Mouse (Mus musculus) erythroblast, embryonic 14.5 days (primary cell): Measurements from ENCODE around the gene Oxtr. TPM values are rescaled to one million over a fixed set of nuclear protein-coding genes. Genes with fewer than 3 reads are reported as not detected.

ENCODE experiments used
- H3K27me3 ChIP-seq: 2 replicates; pipeline ENCODE4 v1.6.1; 2012; ENCODE audit warnings: inconsistent platforms; ENCODE audit not compliant: control insufficient read depth
- H3K36me3 ChIP-seq: 2 replicates; pipeline ENCODE4 v1.6.1; 2012; ENCODE audit warnings: mild to moderate bottlenecking, inconsistent platforms; ENCODE audit not compliant: control insufficient read depth
- H3K4me1 ChIP-seq: 2 replicates; pipeline ENCODE4 v1.6.1; 2012; ENCODE audit warnings: inconsistent platforms; ENCODE audit not compliant: control insufficient read depth
- H3K4me3 ChIP-seq: replicated peaks from 2 replicates; pipeline ENCODE3; 2012; ENCODE audit warnings: moderate library complexity, mild to moderate bottlenecking, inconsistent platforms
- H3K9me3 ChIP-seq: 2 replicates; pipeline ENCODE4 v1.6.1; 2012; ENCODE audit warnings: low read length, inconsistent platforms, mixed read lengths; ENCODE audit not compliant: control insufficient read depth
- GATA1 ChIP-seq: IDR thresholded peaks from 2 replicates; pipeline ENCODE4 v1.6.1; 2012; ENCODE audit warnings: low read length, inconsistent platforms, mixed read lengths
- TAL1 ChIP-seq: IDR thresholded peaks from 3 replicates; pipeline ENCODE4 v1.6.1; 2012; ENCODE audit warnings: low read length, inconsistent platforms, mixed read lengths
- polyA plus RNA-seq: library from polyadenylated mRNA; stranded (reverse); fragments of >175 nt; gene quantifications from 2 replicates; pipeline ENCODE4 v1.2.3, GENCODE M21; 2012

Oxtr gene
- polyA plus RNA-seq, 1 experiment = not detected

DNA sequence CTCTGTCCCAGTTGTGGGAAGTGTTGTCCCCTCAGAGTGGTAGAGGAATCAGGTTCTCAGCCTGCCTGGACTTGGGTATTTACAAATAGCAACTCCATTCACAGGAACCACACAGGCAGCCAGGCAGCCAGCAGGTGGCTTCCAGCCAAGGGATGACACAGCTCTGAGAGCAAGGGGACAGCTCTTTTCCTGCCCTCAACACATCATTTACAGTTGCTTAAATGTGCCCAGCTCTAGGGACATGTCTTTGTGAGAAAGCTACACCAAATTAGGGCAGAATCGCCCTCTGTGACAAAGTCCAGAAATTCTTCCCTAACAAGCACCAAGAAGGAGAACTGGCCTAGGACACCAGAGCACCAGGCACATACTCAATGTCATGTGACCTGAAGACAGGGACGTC, 11.4 kb upstream of the Oxtr start:
- TF ChIP-seq TAL1 (no peak), GATA1 (no peak)
- Histone ChIP-seq H3K27me3 (no peaks in the 10 kb centered on the region), H3K4me1 (no peaks in the 10 kb centered on the region), H3K9me3 (no peaks in the 10 kb centered on the region), H3K4me3 (no peak overlapping the region), H3K36me3 (no peaks in the 10 kb centered on the region)

DNA sequence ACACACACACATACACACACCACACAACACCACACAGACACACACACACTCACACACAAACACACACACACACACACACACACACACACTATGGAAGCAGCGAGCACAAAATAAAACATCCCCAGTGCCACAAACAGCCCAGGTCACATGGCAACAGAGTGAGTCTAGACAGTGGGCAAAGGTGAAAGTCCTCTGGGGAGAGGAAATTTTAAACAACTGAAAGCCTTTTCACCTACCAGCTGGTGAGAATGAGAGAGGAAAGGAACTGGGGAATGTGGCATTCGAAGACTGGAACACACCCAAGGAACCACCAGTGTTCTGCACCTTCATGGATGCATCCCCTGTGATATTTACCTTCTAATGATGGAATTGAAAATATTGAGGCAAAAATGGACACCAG, 9.7 kb upstream of the Oxtr start:
- no peaks in the 10 kb centered on the region for H3K4me1 ChIP-seq
- H3K27me3 ChIP-seq = no peaks in the 10 kb centered on the region
- no peak for TF ChIP-seq GATA1
- no peak for TF ChIP-seq TAL1
- no peaks in the 10 kb centered on the region for H3K36me3 ChIP-seq
- H3K4me3 ChIP-seq = no peak overlapping the region
- H3K9me3 ChIP-seq = no peaks in the 10 kb centered on the region

DNA sequence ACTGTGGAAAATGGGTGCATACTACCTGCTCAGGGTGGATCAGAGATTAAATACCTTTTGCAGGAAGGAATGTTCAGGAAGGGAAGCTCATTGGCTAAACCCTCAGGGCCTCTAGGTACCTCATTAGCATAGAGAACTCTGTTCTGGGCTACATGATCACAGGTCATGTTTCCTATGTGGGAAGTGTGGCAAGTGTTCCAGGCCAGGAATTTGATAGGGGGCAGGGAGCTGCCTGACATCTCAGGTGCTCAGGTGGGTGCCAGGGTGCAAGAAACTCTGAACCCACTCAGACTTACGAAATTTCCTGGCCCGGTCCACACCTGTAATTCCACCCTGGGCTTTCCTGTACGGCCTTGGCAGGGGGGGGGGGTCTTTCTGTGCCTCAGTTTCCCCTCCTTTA, 9.0 kb upstream of the Oxtr start:
- Histone ChIP-seq H3K27me3 (no peaks in the 10 kb centered on the region), H3K4me1 (no peaks in the 10 kb centered on the region), H3K9me3 (no peaks in the 10 kb centered on the region), H3K4me3 (no peak overlapping the region), H3K36me3 (no peaks in the 10 kb centered on the region)
- TF ChIP-seq TAL1 (no peak), GATA1 (no peak)

DNA sequence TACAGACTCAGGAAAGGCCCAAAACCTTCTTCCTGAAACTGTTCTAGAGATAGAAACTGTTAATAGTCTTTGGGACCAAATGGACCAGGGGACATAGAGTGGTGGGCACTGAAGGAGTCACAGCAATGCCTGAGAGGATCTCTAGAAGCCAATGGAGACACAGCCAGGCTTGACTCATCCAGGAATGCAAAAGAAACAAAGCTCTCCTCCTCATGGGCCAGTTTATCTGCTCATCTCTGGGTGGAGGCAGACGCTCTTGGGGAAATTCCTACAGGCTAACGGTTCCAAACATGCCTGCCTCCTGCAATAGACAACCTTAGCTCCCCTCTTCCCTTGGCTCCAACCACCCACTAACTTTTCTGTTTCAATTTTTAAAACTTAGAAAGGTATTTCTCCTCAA, 7.7 kb upstream of the Oxtr start:
- Histone ChIP-seq H3K9me3 (no peaks in the 10 kb centered on the region), H3K27me3 (no peaks in the 10 kb centered on the region), H3K4me1 (no peaks in the 10 kb centered on the region), H3K4me3 (no peak overlapping the region), H3K36me3 (no peaks in the 10 kb centered on the region)
- TF ChIP-seq TAL1 (no peak), GATA1 (no peak)

DNA sequence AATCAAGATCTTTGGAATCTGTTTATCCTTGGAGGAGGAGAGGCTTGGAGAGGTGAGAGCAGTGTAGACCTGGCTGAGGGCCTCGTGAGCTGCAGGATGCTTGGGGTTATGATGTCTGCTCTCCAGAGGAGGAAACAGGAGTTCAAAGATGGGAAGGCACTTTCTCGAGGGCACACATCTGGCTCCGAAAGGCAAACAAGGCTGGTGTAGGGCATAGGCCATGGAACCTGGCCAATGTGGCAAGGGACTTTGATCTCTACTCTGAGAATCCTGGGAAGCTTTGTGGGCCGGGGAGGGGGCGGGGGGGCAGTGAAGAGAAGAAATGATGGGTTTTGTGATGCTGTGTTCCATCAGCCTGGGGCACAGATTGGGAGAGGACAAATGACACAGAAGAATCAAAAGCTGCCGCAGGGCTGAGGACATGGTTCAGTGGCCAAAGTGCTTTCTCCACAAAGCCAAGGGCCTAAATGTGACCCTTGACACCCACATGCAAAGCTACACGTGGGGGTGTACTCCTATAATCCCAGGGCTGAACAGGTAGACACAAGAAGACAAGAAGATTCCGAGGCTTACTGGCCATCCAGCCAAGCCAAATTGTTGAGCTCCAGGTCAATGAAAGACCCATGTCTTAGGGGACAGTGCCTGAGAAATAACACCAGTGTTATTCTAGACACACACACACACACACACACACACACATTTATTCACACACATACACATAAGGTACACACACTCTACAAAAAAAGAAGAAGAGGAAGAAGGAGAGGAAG, 6.7 kb upstream of the Oxtr start:
- Histone ChIP-seq H3K4me1 (no peaks in the 10 kb centered on the region), H3K27me3 (no peaks in the 10 kb centered on the region), H3K36me3 (no peaks in the 10 kb centered on the region), H3K4me3 (no peak overlapping the region), H3K9me3 (no peaks in the 10 kb centered on the region)
- TF ChIP-seq TAL1 = no peak
- no peak for TF ChIP-seq GATA1

DNA sequence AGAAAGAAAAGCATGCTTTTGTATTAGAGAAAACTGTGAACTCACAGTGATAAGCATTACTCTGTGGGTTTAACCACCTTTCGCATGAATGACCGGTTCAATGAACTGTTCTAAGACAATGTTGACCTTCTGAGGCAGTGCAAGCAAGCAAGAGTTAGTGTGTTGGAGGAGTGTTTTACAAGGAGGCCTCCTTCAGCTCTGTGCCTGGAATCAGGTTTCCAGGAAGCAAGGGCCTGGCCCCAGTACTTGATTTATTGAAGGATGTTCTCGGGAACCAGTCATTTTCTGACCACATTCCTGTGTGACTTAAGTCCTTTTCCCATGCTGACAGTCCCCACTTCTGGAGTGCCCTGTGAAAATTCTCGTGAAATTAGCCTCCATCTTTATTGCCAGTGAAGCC, 5.5 kb upstream of the Oxtr start:
- TF ChIP-seq TAL1 = no peak
- TF ChIP-seq GATA1 = no peak
- Histone ChIP-seq H3K9me3 (no peaks in the 10 kb centered on the region), H3K4me3 (no peak overlapping the region), H3K4me1 (no peaks in the 10 kb centered on the region; the same call in 1 of the 2 replicates), H3K27me3 (peaks cover 7% of the 10 kb centered on the region), H3K36me3 (no peaks in the 10 kb centered on the region)

DNA sequence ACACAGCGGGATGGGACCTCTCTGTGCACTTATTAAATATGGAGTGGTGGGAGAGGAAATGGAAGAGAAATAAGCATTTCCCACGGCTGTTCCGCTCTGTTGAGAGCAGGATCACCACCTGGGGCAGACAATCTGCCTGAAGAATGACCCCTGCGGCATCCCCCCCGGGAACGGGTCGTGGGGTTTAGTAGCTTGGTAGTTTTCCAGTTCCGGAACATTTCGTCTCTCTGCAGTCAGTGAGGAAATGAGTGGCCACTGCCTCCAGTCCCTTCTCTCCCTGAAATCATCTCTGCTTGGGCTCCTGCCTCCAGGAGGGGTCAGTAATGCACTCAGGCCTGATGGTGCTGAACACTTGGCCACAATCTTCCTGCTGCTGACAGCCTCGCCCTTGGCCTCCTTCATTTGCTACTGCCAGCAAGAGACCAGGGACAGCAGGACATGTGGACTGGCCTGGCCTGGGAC, 4.9 kb upstream of the Oxtr start:
- Histone ChIP-seq H3K4me1 (no peaks in the 10 kb centered on the region; the same call in 1 of the 2 replicates), H3K36me3 (no peaks in the 10 kb centered on the region), H3K4me3 (no peak overlapping the region), H3K9me3 (no peaks in the 10 kb centered on the region), H3K27me3 (peaks cover 13% of the 10 kb centered on the region)
- TF ChIP-seq TAL1 (no peak), GATA1 (no peak)

DNA sequence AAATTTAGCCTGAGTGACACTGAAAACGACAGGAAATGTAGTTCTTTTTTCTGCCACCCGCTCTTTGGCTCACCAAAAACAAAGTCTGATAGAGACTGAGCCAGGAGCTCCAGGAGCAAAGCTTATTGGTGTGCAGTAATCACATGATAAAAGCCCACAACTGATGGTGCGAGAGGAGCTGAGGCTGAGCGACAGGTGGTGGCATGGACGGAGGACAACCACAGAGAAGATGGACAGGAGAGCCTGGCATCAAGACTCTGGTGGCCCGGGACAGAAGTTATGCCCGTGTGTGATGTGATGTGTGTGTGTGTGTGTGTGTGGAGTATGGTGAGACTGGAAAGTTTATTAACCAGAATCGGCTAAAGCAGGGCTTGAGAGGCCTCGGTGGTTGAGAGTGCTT, 3.6 kb upstream of the Oxtr start:
- Histone ChIP-seq H3K36me3 (no peaks in the 10 kb centered on the region), H3K27me3 (peaks cover 26% of the 10 kb centered on the region), H3K4me1 (no peaks in the 10 kb centered on the region; the same call in 1 of the 2 replicates), H3K9me3 (no peaks in the 10 kb centered on the region), H3K4me3 (no peak overlapping the region)
- TF ChIP-seq GATA1 (no peak), TAL1 (no peak)

DNA sequence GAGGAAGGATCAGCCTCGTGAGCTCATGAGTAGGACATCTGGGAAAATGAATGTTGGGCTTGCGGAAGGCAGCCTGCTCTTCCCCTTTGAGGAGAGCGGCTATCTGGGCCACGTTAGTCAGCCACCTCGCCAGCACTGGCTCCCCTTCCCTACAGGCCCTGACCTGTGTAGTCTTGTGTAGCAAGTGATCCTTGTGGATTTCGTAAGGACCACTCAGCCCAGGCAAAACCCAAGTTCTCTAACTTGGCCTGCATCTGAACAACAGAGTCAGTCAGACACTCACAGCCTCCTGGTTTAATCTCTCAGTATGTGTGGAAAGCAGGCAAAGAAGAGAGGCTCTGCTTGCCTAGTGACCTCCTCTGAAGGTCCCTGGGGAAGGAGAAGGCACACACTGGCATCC, 2.9 kb upstream of the Oxtr start:
- H3K36me3 ChIP-seq = no peaks in the 10 kb centered on the region
- no peaks in the 10 kb centered on the region; the same call in 1 of the 2 replicates for H3K4me1 ChIP-seq
- peaks cover 32% of the 10 kb centered on the region for H3K27me3 ChIP-seq
- H3K4me3 ChIP-seq = no peak overlapping the region
- TF ChIP-seq GATA1 (no peak), TAL1 (no peak)
- H3K9me3 ChIP-seq = no peaks in the 10 kb centered on the region
